Mouse (Mus musculus) gastrocnemius, postnatal 4 days (tissue): ENCODE results near the gene Rnaseh2a. TPM values are rescaled to one million over a fixed set of nuclear protein-coding genes. Genes with fewer than 3 reads are reported as not detected.

ENCODE experiments used
- DNase-seq, 2 experiments: peaks; one replicate each; pipeline ENCODE4 v3.0.0; 2021 to 2022; ENCODE audit warnings: low spot score in 2 of 2, mixed read lengths in 2 of 2
- long read RNA-seq, 2 experiments: library from polyadenylated mRNA; stranded (forward); transcript quantifications; one replicate each; pipeline ENCODE4 v2.0.0; 2021
- total RNA-seq, 2 experiments: library from RNA; stranded (reverse); gene quantifications; 2 replicates each; pipeline ENCODE4 v1.2.3; 2021

Gene Rnaseh2a
- total RNA-seq = 10 to 100 TPM; 38.7 to 45.2 TPM
- long read RNA-seq, experiment 1, transcript Rnaseh2a-202 (10 exons, 2,981 nt) = minor isoform, 8 of 34 reads
- long read RNA-seq, experiment 1, transcript Rnaseh2a-203 (8 exons, 2,044 nt) = major isoform, 13 of 34 reads
- long read RNA-seq, experiment 1, partial matches to known transcripts = 2 of 34 reads
- long read RNA-seq, experiment 1, other reads (novel, unspliced or antisense) = 10 of 34 reads
- long read RNA-seq, experiment 2, transcript Rnaseh2a-202 (10 exons, 2,981 nt) = minor isoform, 5 of 33 reads
- long read RNA-seq, experiment 2, transcript Rnaseh2a-203 (8 exons, 2,044 nt) = major isoform, 13 of 33 reads
- long read RNA-seq, experiment 2, partial matches to known transcripts = 2 of 33 reads
- long read RNA-seq, experiment 2, other reads (novel, unspliced or antisense) = 11 of 33 reads

DNA sequence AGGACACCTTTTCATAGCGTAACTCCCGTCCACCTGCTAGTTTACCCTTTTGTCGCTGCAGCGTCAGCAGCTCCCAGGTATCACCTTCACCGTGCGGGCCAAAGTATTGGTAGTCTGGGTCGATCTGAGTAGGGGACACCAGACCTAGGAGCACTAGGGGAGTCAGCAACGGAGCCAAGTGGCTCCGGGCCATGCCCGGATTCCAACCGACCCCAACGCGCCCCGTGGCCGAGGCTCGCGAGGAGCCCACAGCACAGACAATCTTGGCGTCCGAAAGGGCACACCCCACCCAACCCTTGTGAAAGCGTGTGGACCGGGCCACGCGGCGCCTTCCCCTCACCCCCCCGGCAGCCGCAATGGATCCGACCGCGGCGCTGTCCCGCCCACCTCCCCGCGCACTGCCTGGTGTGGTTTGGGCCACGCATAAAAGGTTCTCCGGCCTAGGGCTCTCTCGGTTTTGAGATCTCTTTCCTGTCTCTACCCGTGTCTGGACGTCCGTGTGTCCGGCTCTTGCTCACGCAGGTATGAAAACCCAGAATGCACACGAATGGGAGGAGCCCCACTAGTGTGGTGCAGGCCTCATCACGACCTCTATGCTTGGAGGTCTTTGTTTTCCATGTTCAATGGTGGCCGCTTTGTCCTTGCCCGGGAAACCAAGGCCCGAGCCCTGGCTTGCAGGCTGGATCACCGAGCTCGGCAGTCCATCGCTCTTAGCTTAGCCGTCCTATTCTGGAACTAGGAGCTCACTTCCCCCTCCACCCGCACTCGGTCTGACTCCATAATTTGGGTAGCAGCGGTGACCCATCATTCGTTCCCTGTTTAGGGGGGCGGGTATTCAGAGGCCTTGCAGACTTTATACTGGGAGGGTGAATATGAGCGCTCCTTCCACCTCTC, at the start of gene Rnaseh2a, which contains the start of the genes Gm49661 and Prdx2:
TSS of gene Rnaseh2a (minus strand) at position 527 of the 894 bp plus-strand sequence.
TSS of gene Gm49661 (minus strand) at position 193 of the 894 bp plus-strand sequence.
TSS of gene Prdx2 (plus strand) at position 347 of the 894 bp plus-strand sequence.
- peak in 1 of 2 experiments; percentile 78 for DNase-seq

- DNase-seq = no peak
Observed at GRCm38 (mm10) chr8:85017209-85017608, 47.6 kb upstream of the Rnaseh2a start.

DNA sequence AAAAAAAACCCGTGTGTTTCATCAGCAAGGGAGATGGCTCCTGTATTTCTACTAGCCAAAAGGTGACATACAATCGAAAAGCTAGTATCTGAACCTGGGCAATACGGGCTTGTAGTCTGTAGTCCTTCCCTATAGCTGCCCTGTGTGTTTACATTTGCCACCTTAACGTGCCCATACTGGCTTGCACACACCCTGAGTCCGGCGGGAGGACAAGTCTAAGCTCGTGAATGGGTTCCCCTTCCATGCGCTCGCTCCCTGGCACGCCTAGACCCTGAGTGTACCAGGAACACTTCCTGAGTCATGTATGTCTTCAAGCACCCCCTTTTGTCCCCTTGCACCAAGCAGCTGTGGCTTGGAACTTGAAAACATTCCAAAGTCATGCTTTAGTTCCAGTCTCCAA, 47.2 kb upstream of the Rnaseh2a start:
- no peak for DNase-seq

DNA sequence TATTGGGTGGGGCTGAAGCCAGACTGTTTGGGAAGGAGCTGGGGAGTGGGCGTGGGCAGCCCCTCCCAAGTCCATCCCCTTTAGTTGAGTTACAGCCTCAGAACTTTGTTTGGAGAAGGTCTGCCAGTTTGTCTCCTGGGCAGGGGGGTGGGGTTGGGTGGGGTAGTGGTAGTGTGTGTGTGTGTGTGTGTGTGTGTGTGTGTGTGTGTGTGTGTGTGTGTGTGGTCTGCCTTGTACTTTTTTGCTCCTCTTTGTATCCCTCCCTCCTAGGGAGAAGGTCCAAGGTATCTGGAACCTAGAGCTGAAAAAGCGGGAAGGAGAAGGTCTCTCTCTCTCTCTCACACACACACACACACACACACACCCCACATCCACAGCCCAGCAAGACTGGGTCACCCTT, 44.9 kb upstream of the Rnaseh2a start, which contains the start of gene Best2:
TSS of gene Best2 (minus strand) at position 101 of the 400 bp plus-strand sequence.
- DNase-seq = no peak

DNA sequence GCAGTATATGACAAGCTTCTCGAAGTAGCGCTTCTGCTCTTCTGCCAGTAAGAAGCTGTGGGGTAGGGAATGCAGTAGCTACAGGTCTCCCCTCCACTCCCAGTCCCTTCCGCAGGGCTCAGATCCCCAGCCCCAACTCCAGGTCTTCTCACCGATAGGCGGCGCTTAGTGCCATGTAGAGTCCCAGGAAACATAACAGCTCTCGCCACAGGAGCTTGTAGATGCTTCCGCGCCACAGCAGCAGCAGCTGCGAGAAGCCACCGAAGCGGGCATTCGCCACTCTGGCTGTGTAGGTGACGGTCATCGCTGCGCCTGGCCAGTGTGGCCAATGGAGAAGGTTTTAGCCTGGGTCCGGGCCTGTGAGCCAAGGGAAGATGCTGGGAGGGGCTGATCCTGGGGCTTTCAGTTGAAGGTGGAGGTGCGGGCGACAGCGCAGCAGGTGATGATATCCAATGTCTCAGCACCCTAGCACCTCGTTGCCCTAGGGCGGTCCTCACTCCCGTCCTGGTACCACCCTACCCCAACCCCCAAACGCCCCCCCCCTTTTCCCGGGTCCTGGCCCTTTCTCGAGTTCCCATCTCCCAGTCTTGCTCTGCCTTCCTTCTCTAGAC, 43.8 kb upstream of the Rnaseh2a start:
- DNase-seq = peak in 1 of 2 experiments; percentile 55

GRCm38 (mm10) chr8:85011242-85011641, 41.7 kb upstream of the Rnaseh2a start:
- no peak for DNase-seq

DNA sequence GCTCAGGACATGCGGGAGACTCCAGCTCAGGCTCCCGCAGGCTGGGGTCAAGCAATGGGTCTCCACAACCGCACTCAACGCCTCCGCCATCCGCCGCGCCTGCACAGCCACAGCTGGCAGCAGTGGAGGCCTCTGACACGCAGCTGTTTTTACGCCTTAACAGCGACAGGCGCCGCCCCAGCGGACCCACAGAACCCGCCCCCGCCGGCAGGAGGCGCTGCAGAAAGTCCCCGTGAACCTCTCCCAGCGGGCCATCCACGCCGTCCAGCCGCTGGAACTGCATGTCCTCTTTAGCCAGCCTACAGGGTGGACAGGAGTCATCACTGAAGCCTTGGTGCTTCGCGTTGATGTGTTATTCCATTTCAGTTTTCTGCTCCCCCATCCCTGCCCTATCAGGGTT, 38.1 kb upstream of the Rnaseh2a start:
- peak in 1 of 2 experiments; percentile 31 for DNase-seq

DNA sequence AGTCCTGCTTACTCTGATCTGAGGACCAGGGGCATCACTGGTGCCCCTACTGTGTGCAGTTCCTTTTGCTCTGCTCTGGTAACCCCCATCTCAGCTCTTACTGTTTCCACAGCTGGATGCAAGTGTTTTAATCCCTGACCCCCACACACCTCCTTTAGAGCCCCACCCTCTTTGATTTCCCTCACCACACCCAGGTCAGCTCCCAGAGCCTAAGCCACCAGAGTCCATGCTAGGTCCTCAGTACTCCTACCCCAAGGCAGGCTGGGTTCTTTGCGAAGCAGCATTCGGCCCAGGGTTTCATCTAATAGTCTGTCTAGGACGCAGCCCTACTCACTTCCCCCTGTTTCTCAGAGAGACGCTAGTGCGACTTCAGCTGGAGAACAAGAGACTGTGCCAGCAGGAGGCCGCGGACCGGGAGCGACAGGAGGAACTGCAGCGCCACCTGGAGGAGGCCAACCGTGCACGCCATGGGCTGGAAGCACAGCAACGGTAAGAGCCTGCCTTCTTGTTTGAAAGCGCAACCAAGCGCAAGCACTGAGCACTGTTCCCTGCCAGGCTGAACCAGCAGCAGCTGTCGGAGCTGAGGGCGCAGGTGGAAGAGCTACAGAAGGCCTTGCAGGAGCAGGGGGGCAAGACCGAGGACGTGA, 28.2 kb upstream of the Rnaseh2a start:
- DNase-seq = peak; percentile 82 to 91

DNA sequence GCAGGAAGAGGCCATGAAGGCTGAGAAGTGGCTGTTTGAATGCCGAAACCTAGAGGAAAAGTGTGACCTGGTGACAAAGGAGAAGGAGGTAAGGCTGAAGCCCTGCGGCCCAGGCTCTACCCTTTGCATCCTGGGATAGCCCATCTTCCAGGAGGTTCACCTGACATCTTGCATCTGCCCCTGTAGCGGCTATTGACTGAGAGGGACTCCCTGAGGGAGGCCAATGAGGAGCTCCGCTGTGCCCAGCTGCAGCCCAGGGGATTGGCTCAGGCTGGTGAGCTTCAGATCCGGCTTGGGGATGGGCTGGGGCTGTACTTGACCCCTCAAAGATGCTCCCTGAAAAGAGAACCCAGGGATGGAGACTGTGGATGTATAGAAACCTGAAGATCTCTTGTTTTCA, 27.4 kb upstream of the Rnaseh2a start:
- no peak for DNase-seq

DNA sequence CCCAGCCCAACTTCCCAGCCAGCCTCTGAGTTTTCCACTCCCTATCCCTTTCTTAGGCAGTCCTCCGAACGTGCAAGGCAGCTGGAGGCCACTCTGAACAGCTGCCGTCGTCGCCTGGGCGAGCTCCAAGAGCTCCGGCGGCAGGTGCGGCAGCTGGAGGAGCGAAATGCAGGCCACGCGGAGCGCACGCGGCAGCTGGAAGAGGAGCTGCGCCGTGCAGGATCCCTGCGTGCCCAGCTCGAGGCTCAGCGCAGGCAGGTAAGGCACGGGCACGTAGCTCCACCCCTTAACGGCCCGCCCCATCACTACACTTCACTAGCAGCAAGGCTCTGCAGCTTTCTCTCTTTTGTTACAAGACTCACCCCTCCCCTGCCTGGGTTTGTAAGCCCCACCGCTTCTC, 26.1 kb upstream of the Rnaseh2a start:
- peak in 1 of 2 experiments; percentile 68 for DNase-seq

GRCm38 (mm10) chr8:84994375-84994774, 24.8 kb upstream of the Rnaseh2a start:
- DNase-seq = no peak

DNA sequence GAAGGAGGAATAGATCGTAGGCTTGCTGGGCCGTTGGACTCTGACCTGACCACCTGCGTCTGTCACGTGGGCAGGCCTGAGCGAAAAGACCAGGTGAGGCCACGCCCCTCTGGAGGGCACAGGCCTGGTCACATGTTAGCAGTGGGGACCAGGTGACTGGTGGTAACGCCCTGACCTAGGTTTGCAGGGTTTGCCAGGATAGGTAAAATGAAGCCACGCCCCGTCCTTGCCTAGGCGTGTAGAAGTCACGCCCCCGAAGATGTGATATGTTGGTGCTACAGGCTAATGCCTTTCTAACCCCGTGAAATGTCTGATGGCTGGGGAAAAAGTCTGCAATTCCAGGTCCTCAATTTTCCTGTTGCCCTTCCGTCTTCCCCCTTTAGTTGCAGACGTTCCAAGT, 21.3 kb upstream of the Rnaseh2a start:
- no peak for DNase-seq

DNA sequence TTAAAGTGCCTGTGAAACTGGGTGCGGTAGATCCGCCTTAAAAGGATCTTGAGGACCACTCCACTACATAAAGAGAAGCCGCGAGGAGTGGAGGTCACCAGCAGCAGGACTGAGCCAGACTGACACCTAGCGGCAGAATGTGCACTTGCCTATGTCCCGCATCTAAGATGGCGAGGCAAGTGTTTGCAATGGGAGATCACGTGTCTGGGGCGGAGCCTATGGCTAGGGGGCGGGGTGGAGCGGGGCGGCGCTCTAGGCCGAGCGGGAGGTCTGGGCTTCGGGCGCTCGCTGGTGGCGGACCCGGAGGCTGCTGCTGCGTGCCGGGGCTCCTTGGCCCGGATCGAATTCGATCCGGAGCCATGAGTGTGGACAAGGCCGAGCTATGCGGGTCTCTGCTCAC, 20.8 kb upstream of the Rnaseh2a start, which contains the start of gene Hook2:
TSS of gene Hook2 (plus strand) at position 255 of the 400 bp plus-strand sequence.
- DNase-seq = peak; percentile 90 to 96

- peak; percentile 84 to 93 for DNase-seq
Observed at GRCm38 (mm10) chr8:84989810-84990209, 20.2 kb upstream of the Rnaseh2a start.

GRCm38 (mm10) chr8:84989311-84989731, 19.8 kb upstream of the Rnaseh2a start:
- DNase-seq = no peak

DNA sequence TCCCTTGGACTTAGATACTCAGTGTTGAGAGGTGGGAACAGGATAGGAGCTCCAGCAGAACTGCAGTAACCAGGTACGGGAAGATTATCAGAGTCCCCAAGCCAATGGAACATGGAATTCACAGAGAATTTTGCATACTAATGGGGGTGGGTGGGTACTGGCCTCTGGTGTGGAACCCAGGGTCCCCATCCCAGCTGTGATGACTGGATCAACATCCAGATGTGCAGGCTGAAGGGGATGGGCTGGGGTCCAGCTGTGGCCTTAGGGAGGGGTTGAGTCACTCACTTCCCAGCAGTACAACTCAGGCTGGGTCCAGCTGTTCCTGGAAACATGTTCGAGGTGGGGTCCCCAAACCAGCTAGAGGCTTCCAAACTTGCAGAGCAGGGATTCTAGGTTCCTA, 18.3 kb upstream of the Rnaseh2a start:
- DNase-seq = no peak

DNA sequence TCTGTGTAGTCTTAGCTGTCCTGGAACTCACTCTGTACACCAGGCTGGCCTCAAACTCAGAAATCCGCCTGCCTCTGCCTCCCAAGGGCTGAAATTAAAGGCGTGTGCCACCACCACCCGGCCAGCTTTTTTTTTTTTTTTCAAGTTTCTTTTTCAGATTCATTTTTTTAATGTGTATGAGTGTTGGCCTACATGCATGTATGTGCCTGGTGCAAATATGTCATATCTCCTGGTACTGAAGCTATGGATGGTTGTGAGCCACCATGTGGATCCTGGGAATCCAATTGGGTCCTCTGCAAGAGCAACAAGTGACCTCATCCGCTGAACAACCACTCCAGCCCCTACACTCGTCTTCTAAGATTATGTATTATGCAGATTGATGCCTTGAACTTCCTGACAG, 17.8 kb upstream of the Rnaseh2a start:
- no peak for DNase-seq

DNA sequence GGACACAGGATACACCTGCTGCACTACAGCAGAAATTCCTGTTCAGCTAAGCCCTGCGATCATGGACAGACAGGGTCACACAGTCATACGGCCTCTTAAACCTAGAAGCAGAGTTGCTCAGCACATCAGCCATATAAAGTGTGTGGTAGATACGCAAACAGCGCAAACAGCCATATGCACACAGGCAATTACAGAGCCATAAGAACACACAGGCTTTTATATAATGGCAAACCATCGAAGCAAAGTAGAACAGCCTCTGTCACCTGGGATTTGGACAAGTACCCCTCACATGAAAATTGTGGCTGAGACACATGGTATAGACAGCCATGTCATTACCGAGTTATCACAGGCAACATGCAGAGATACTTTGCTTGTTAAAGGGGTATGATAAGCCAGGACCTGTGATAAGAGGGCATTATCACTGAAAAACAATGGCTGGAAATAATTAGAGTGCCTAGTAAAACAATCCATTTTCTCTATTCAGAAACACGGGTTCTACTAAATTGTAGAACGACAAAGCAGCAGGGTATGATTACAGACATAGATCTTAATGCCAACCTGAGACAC, 16.9 kb upstream of the Rnaseh2a start:
- DNase-seq = no peak

- peak; percentile 62 to 81 for DNase-seq
Observed at GRCm38 (mm10) chr8:84985684-84986378, 16.3 kb upstream of the Rnaseh2a start.
